Mouse (Mus musculus): Measurements from ENCODE around the gene Parp8. TPM values are rescaled to one million over a fixed set of nuclear protein-coding genes. Genes with fewer than 3 reads are reported as not detected.

Gene Parp8
- polyA plus RNA-seq (2017; shearing (Covaris generic)): 56.4 TPM

DNA sequence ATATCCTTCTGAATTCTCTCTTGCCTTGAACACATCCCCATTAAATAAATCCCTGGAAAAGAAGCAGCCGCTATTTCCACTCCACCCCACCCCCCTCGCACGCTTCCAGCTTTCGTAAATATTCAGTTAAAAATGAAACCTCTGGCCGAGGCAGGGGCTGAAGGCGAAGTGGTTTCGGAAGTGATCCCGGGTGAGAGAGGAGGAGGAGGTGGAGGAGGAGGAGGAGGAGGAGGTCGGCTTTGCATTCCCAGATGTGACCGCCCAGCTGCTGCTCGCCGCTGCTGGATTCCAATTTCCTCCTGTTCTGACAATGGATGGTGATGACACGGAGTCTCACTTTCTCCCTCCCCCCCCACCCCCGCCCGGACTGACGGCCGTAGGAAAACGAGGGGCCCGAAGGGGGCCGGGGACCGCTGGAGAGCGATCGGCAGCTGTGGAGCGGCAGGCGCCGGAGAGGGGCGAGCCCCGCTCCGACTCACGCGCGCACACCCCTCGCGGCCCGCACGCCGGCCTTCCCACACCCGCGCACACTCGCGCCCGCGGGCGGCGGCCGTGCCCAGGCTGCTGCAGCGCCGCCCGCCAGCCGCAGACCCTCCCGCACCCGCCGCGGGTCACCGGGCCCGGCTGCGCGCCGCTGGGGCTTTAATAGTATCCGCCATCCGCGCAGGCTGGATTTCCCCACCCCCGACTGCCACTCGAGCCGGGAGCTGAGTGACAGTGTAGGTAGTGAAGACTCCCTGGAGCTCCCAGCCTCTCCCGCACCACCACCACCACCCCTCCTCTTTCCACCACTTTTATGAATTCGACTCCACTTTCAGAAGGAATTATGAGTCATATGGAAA lies at the start of gene Parp8:
Gene Parp8 (minus strand): TSS at position 312 of the 842 bp plus-strand sequence.

Other genes with a start within 250 kb of the Parp8 start
- gene Emb, start 183.0 kb upstream of the Parp8 start, polyA plus RNA-seq (2017; shearing (Covaris generic)): 930 TPM
- 4.8 TPM for gene Gm17509, start 195.5 kb upstream of the Parp8 start, polyA plus RNA-seq (2017; shearing (Covaris generic))